Mouse (Mus musculus) monocyte, adult 59 days (primary cell): ENCODE measurements around the gene Gm11213. TPM values are rescaled to one million over a fixed set of nuclear protein-coding genes. Genes with fewer than 3 reads are reported as not detected.

Experiments used
- total RNA-seq, 2 experiments: library from RNA; stranded (reverse); gene quantifications; one replicate each; pipeline ENCODE4 v1.2.4; 2023

The Gm11213 gene
- not detected for total RNA-seq

GRCm38 (mm10) chr4:63604945-63605344, at the start of gene Gm11213:
Gene Gm11213 (minus strand): TSS chr4:63605261.

GRCm38 (mm10) chr4:63622378-63622835, 17.3 kb upstream of the Gm11213 start, which contains the start of gene Tex48:
Gene Tex48 (minus strand): TSS chr4:63622428.

GRCm38 (mm10) chr4:63558407-63559081, 46.5 kb downstream of the Gm11213 start, which contains the start of gene Tmem268:
Gene Tmem268 (plus strand): TSS chr4:63558781.

Other genes starting within 250 kb of the Gm11213 start
- gene Orm3, start 249.1 kb downstream of the Gm11213 start, total RNA-seq: not detected
- not detected for gene Orm2, start 242.8 kb downstream of the Gm11213 start, total RNA-seq
- 100 to 1,000 TPM; 276 to 290 TPM for gene Akna, start 201.9 kb downstream of the Gm11213 start, total RNA-seq
- 1 to 10 TPM; 6.8 to 9.9 TPM for gene Whrn, start 109.3 kb downstream of the Gm11213 start, total RNA-seq
- 100 to 1,000 TPM; 113 to 117 TPM for gene Atp6v1g1, start 60.5 kb downstream of the Gm11213 start, total RNA-seq
- gene Tmem268, start 46.5 kb downstream of the Gm11213 start, total RNA-seq: 10 to 100 TPM; 58.9 to 65.2 TPM
- not detected for gene Tex48, start 17.2 kb upstream of the Gm11213 start, total RNA-seq
- not detected for gene Gm11214, start 58.1 kb upstream of the Gm11213 start, total RNA-seq
- under 1 TPM; 0.37 to 0.55 TPM for gene Tnfsf15, start 139.9 kb upstream of the Gm11213 start, total RNA-seq